Mouse (Mus musculus) left cerebral cortex, adult 2 months (tissue): ENCODE measurements at regions not wholly inside any gene's neighbourhood (a gene's known extent, or its start where the extent isn't known, plus 50 kb on each side); places are given as distances from the start of the nearest gene placed in this dataset.

Experiments used
- DNase-seq, 2 experiments: peaks; one replicate each; pipeline ENCODE4 v3.0.0; 2021 to 2022; ENCODE audit warnings: low spot score in 2 of 2, mixed read lengths in 1 of 2; ENCODE audit errors: extremely low spot score in 1 of 2
- H3K27ac ChIP-seq: fragments of 200-600 bp; 2 replicates; pipeline ENCODE4 v1.8.1; 2022
- H3K4me3 ChIP-seq: fragments of 200-600 bp; 2 replicates; pipeline ENCODE4 v1.8.1; 2022
- CTCF ChIP-seq: fragments of 200-600 bp; IDR thresholded peaks from 2 replicates; pipeline ENCODE4 v1.8.1; 2022; ENCODE audit warnings: antibody characterized with exemption, mild to moderate bottlenecking, moderate library complexity
- intact Hi-C: fragments of 180-260 bp; cut with DNase I; formaldehyde crosslinking; loops from one replicate; pipeline ENCODE4 v1.15.1; 2025

- H3K4me3 ChIP-seq = no peak overlapping the region
- TF ChIP-seq CTCF = no peak
- no peak for DNase-seq
- no peak overlapping the region for H3K27ac ChIP-seq
- intact Hi-C loops = no loop called here
These were observed 75.4 kb upstream of the Nepro start for GRCm38 (mm10) chr16:44648547-44649223.

- intact Hi-C loops = loop anchor here (1.0 kb wide), 1 partner anchor 159 kb away; no protein-coding TSS in a partner anchor
- TF ChIP-seq CTCF = peak; percentile 65
- Histone ChIP-seq H3K27ac (no peak overlapping the region), H3K4me3 (no peak overlapping the region)
- no peak for DNase-seq
These were observed 80.1 kb upstream of the Nepro start for GRCm38 (mm10) chr16:44643992-44644391.

GRCm38 (mm10) chr16:44637100-44637499, 78.4 kb upstream of the Boc start:
- intact Hi-C loops = no loop called here
- no peak for DNase-seq
- no peak for TF ChIP-seq CTCF
- no peak overlapping the region for H3K4me3 ChIP-seq
- H3K27ac ChIP-seq = no peak overlapping the region

- Histone ChIP-seq H3K27ac (no peak overlapping the region), H3K4me3 (no peak overlapping the region)
- DNase-seq = no peak
- intact Hi-C loops = no loop called here
- no peak for TF ChIP-seq CTCF
These were observed 75.8 kb upstream of the Boc start for GRCm38 (mm10) chr16:44634486-44634885.

GRCm38 (mm10) chr16:44633059-44633667, 74.5 kb upstream of the Boc start:
- TF ChIP-seq CTCF = no peak
- intact Hi-C loops = no loop called here
- Histone ChIP-seq H3K4me3 (no peak overlapping the region), H3K27ac (no peak overlapping the region)
- DNase-seq = no peak

- Histone ChIP-seq H3K27ac (peak overlapping the region; percentile 19; the same call in 1 of the 2 replicates), H3K4me3 (no peak overlapping the region)
- DNase-seq = peak; percentile 37 to 45
- intact Hi-C loops = no loop called here
- no peak for TF ChIP-seq CTCF
These were observed 73.8 kb upstream of the Boc start for GRCm38 (mm10) chr16:44632330-44633058.

- Histone ChIP-seq H3K4me3 (no peak overlapping the region), H3K27ac (no peak overlapping the region)
- intact Hi-C loops = no loop called here
- no peak for DNase-seq
- TF ChIP-seq CTCF = no peak
These were observed 72.8 kb upstream of the Boc start for GRCm38 (mm10) chr16:44631357-44632053.

- no peak for DNase-seq
- Histone ChIP-seq H3K4me3 (no peak overlapping the region), H3K27ac (no peak overlapping the region)
- intact Hi-C loops = no loop called here
- TF ChIP-seq CTCF = no peak
These were observed 72.2 kb upstream of the Boc start for GRCm38 (mm10) chr16:44630861-44631260.

- DNase-seq = no peak
- intact Hi-C loops = no loop called here
- Histone ChIP-seq H3K4me3 (no peak overlapping the region), H3K27ac (no peak overlapping the region)
- no peak for TF ChIP-seq CTCF
These were observed 71.7 kb upstream of the Boc start for GRCm38 (mm10) chr16:44630426-44630825.

GRCm38 (mm10) chr16:44629296-44630275, 70.9 kb upstream of the Boc start:
- intact Hi-C loops = no loop called here
- no peak overlapping the region for H3K27ac ChIP-seq
- no peak for TF ChIP-seq CTCF

GRCm38 (mm10) chr16:44625871-44626293, 67.2 kb upstream of the Boc start:
- intact Hi-C loops = no loop called here
- H3K27ac ChIP-seq = no peak overlapping the region
- DNase-seq = no peak
- H3K4me3 ChIP-seq = no peak overlapping the region
- no peak for TF ChIP-seq CTCF

More at GRCm38 (mm10) chr16:44629296-44630275, 70.9 kb upstream of the Boc start:
- no peak overlapping the region for H3K4me3 ChIP-seq
- DNase-seq = no peak
